Mouse (Mus musculus): ENCODE results near the gene Nup85. TPM values are rescaled to one million over a fixed set of nuclear protein-coding genes. Genes with fewer than 3 reads are reported as not detected.

Gene Nup85
- polyA plus RNA-seq, 1 experiment = 16.8 TPM

GRCm38 (mm10) chr11:115627705-115628464 is 63.7 kb downstream of the Nup85 start, which contains the start of gene Slc25a19:
TSS of gene Slc25a19 (minus strand) at chr11:115628295.
- peaks cover 4% of the 10 kb centered on the region; the same call in 1 of the 2 replicates for H3K4me1 ChIP-seq (ENCODE audit: control insufficient read depth, insufficient read depth, insufficient read length, low read length)
- peak within 1 kb of the TSS; percentile 83 for H3K4me3 ChIP-seq (ENCODE audit: low read depth, low read length)
- H3K36me3 ChIP-seq (ENCODE audit: control insufficient read depth, insufficient read depth, low read length) = peaks cover 2% of the 10 kb centered on the region; the same call in 1 of the 2 replicates
- TF ChIP-seq CTCF (IDR thresholded peaks at IDR 0.05; ENCODE audit: extremely low read depth, insufficient read length, insufficient replicate concordance, low read depth, low read length) (no peak), POLR2A (IDR thresholded peaks at IDR 0.05; ENCODE audit: low read depth, low read length) (peak; percentile 71)
- H3K27ac ChIP-seq (ENCODE audit: insufficient read depth, low read depth, low read length) = peak within 1 kb of the TSS; percentile 38
- H3K27me3 ChIP-seq (ENCODE audit: control insufficient read depth, insufficient read depth, low read length) = no peaks in the 10 kb centered on the region
- WGBS = under 1% methylated on average over 47 of the region's 47 CpGs

- Histone ChIP-seq H3K27ac (ENCODE audit: insufficient read depth, low read depth, low read length) (no peak overlapping the region), H3K27me3 (ENCODE audit: control insufficient read depth, insufficient read depth, low read length) (no peaks in the 10 kb centered on the region)
- WGBS = 43% methylated on average over 13 of the region's 13 CpGs
Observed at GRCm38 (mm10) chr11:115628465-115629101, 64.3 kb downstream of the Nup85 start.

GRCm38 (mm10) chr11:115629734-115630531 is 65.7 kb downstream of the Nup85 start:
- TF ChIP-seq POLR2A (IDR thresholded peaks at IDR 0.05; ENCODE audit: low read depth, low read length) (no peak), CTCF (IDR thresholded peaks at IDR 0.05; ENCODE audit: extremely low read depth, insufficient read length, insufficient replicate concordance, low read depth, low read length) (no peak)
- no peaks in the 10 kb centered on the region for H3K27me3 ChIP-seq (ENCODE audit: control insufficient read depth, insufficient read depth, low read length)
- H3K27ac ChIP-seq (ENCODE audit: insufficient read depth, low read depth, low read length) = peak overlapping the region; percentile 24; the same call in 1 of the 2 replicates
- peaks cover 4% of the 10 kb centered on the region; the same call in 1 of the 2 replicates for H3K4me1 ChIP-seq (ENCODE audit: control insufficient read depth, insufficient read depth, insufficient read length, low read length)
- no peaks in the 10 kb centered on the region for H3K36me3 ChIP-seq (ENCODE audit: control insufficient read depth, insufficient read depth, low read length)
- 85% methylated on average over 13 of the region's 13 CpGs for WGBS
- no peak overlapping the region for H3K4me3 ChIP-seq (ENCODE audit: low read depth, low read length)

More at GRCm38 (mm10) chr11:115628465-115629101, 64.3 kb downstream of the Nup85 start:
- peaks cover 4% of the 10 kb centered on the region; the same call in 1 of the 2 replicates for H3K4me1 ChIP-seq (ENCODE audit: control insufficient read depth, insufficient read depth, insufficient read length, low read length)
- TF ChIP-seq CTCF (IDR thresholded peaks at IDR 0.05; ENCODE audit: extremely low read depth, insufficient read length, insufficient replicate concordance, low read depth, low read length) (no peak), POLR2A (IDR thresholded peaks at IDR 0.05; ENCODE audit: low read depth, low read length) (no peak)
- no peaks in the 10 kb centered on the region for H3K36me3 ChIP-seq (ENCODE audit: control insufficient read depth, insufficient read depth, low read length)
- no peak overlapping the region; the same call in 1 of the 2 replicates for H3K4me3 ChIP-seq (ENCODE audit: low read depth, low read length)

GRCm38 (mm10) chr11:115630532-115631504 is 66.6 kb downstream of the Nup85 start:
- 33% methylated on average over 16 of the region's 16 CpGs for WGBS
- H3K4me3 ChIP-seq (ENCODE audit: low read depth, low read length) = no peak overlapping the region
- H3K36me3 ChIP-seq (ENCODE audit: control insufficient read depth, insufficient read depth, low read length) = no peaks in the 10 kb centered on the region
- peak overlapping the region; percentile 77 for H3K27ac ChIP-seq (ENCODE audit: insufficient read depth, low read depth, low read length)
- peaks cover 4% of the 10 kb centered on the region; the same call in 1 of the 2 replicates for H3K4me1 ChIP-seq (ENCODE audit: control insufficient read depth, insufficient read depth, insufficient read length, low read length)
- H3K27me3 ChIP-seq (ENCODE audit: control insufficient read depth, insufficient read depth, low read length) = no peaks in the 10 kb centered on the region
- no peak for TF ChIP-seq CTCF (IDR thresholded peaks at IDR 0.05; ENCODE audit: extremely low read depth, insufficient read length, insufficient replicate concordance, low read depth, low read length)

- peak overlapping the region; percentile 77 for H3K27ac ChIP-seq (ENCODE audit: insufficient read depth, low read depth, low read length)
- no peaks in the 10 kb centered on the region for H3K27me3 ChIP-seq (ENCODE audit: control insufficient read depth, insufficient read depth, low read length)
- TF ChIP-seq CTCF (IDR thresholded peaks at IDR 0.05; ENCODE audit: extremely low read depth, insufficient read length, insufficient replicate concordance, low read depth, low read length) (peak; percentile 40; the same call in 1 of the 2 replicates), POLR2A (IDR thresholded peaks at IDR 0.05; ENCODE audit: low read depth, low read length) (no peak)
- H3K4me1 ChIP-seq (ENCODE audit: control insufficient read depth, insufficient read depth, insufficient read length, low read length) = peaks cover 4% of the 10 kb centered on the region; the same call in 1 of the 2 replicates
- H3K36me3 ChIP-seq (ENCODE audit: control insufficient read depth, insufficient read depth, low read length) = no peaks in the 10 kb centered on the region
- no peak overlapping the region for H3K4me3 ChIP-seq (ENCODE audit: low read depth, low read length)
- WGBS = 25% methylated on average over 3 of the region's 3 CpGs
Observed at GRCm38 (mm10) chr11:115631505-115631890, 67.3 kb downstream of the Nup85 start.

- 70% methylated on average over 7 of the region's 7 CpGs for WGBS
- TF ChIP-seq POLR2A (IDR thresholded peaks at IDR 0.05; ENCODE audit: low read depth, low read length) = no peak
- TF ChIP-seq CTCF (IDR thresholded peaks at IDR 0.05; ENCODE audit: extremely low read depth, insufficient read length, insufficient replicate concordance, low read depth, low read length) = no peak
- Histone ChIP-seq H3K27ac (ENCODE audit: insufficient read depth, low read depth, low read length) (peak overlapping the region; percentile 9; the same call in 1 of the 2 replicates), H3K36me3 (ENCODE audit: control insufficient read depth, insufficient read depth, low read length) (no peaks in the 10 kb centered on the region), H3K27me3 (ENCODE audit: control insufficient read depth, insufficient read depth, low read length) (no peaks in the 10 kb centered on the region), H3K4me3 (ENCODE audit: low read depth, low read length) (no peak overlapping the region), H3K4me1 (ENCODE audit: control insufficient read depth, insufficient read depth, insufficient read length, low read length) (peaks cover 4% of the 10 kb centered on the region; the same call in 1 of the 2 replicates)
Observed at GRCm38 (mm10) chr11:115632247-115632646, 68.0 kb downstream of the Nup85 start.

Data from small intestine, adult 2 months (tissue).